Mouse (Mus musculus): ENCODE results near the gene Klhl5.

- TF ChIP-seq POLR2A (IDR thresholded peaks at IDR 0.05; ENCODE audit: insufficient read depth, low read length) (no peak), CTCF (IDR thresholded peaks at IDR 0.05; ENCODE audit: low read depth, low read length) (no peak)
These were observed 28.8 kb downstream of the Klhl5 start for GRCm38 (mm10) chr5:65136159-65136558.

Data from ES-Bruce4 (cell line).